Mouse (Mus musculus): ENCODE results near the gene Gm11733. TPM values are rescaled to one million over a fixed set of nuclear protein-coding genes. Genes with fewer than 3 reads are reported as not detected.

Gene Gm11733
- polyA plus RNA-seq, 1 experiment, result not detected

GRCm38 (mm10) chr11:117521906-117522780 is 38.0 kb downstream of the Gm11733 start:
- Histone ChIP-seq H3K27me3 (ENCODE audit: control insufficient read depth) (peaks cover 3% of the 10 kb centered on the region; the same call in 1 of the 2 replicates), H3K4me3 (replicated peaks) (no peak overlapping the region), H3K9me3 (ENCODE audit: control insufficient read depth, low read length) (no peaks in the 10 kb centered on the region; the same call in none of the 2 replicates), H3K4me1 (ENCODE audit: control insufficient read depth) (no peaks in the 10 kb centered on the region), H3K36me3 (ENCODE audit: control insufficient read depth) (no peaks in the 10 kb centered on the region)
- TF ChIP-seq TAL1 (IDR thresholded peaks at IDR 0.05; ENCODE audit: low read length) (no peak), GATA1 (IDR thresholded peaks at IDR 0.05; ENCODE audit: low read length) (no peak)

- Histone ChIP-seq H3K4me3 (replicated peaks) (no peak overlapping the region), H3K36me3 (ENCODE audit: control insufficient read depth) (no peaks in the 10 kb centered on the region), H3K4me1 (ENCODE audit: control insufficient read depth) (no peaks in the 10 kb centered on the region), H3K27me3 (ENCODE audit: control insufficient read depth) (peaks cover 3% of the 10 kb centered on the region; the same call in 1 of the 2 replicates), H3K9me3 (ENCODE audit: control insufficient read depth, low read length) (no peaks in the 10 kb centered on the region; the same call in none of the 2 replicates)
- TF ChIP-seq TAL1 (IDR thresholded peaks at IDR 0.05; ENCODE audit: low read length) (no peak), GATA1 (IDR thresholded peaks at IDR 0.05; ENCODE audit: low read length) (no peak)
These were observed 38.8 kb downstream of the Gm11733 start for GRCm38 (mm10) chr11:117522879-117523519.

GRCm38 (mm10) chr11:117525606-117526349 is 41.6 kb downstream of the Gm11733 start:
- Histone ChIP-seq H3K9me3 (ENCODE audit: control insufficient read depth, low read length) (no peaks in the 10 kb centered on the region), H3K4me3 (replicated peaks) (no peak overlapping the region), H3K4me1 (ENCODE audit: control insufficient read depth) (no peaks in the 10 kb centered on the region), H3K27me3 (ENCODE audit: control insufficient read depth) (peaks cover 3% of the 10 kb centered on the region; the same call in 1 of the 2 replicates), H3K36me3 (ENCODE audit: control insufficient read depth) (no peaks in the 10 kb centered on the region)
- TF ChIP-seq TAL1 (IDR thresholded peaks at IDR 0.05; ENCODE audit: low read length) (no peak), GATA1 (IDR thresholded peaks at IDR 0.05; ENCODE audit: low read length) (no peak)

DNA sequence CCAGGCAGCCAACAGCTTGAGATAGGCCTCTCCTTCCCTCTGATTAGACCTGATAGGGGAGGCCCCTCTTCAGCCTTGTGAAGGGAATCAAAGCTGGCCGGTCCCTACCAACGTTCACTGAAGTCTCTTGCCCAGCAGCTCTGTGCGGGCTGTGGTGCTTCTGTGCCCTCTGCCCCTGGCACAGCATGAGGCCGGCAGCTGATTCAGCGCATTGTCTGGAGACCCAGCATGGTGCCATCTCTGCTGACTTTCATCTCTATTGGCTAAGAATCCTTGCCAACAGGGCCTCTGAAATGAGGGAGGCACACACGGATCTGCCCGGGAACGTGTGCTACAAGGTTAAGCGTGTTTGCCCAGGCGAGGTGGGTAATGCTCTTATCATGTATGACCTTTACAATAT is 48.2 kb downstream of the Gm11733 start:
- no peaks in the 10 kb centered on the region for H3K36me3 ChIP-seq (ENCODE audit: control insufficient read depth)

GRCm38 (mm10) chr11:117534912-117535311 is 50.7 kb downstream of the Gm11733 start:
- TF ChIP-seq TAL1 (IDR thresholded peaks at IDR 0.05; ENCODE audit: low read length), result no peak
- Histone ChIP-seq H3K9me3 (ENCODE audit: control insufficient read depth, low read length) (no peaks in the 10 kb centered on the region), H3K4me1 (ENCODE audit: control insufficient read depth) (no peaks in the 10 kb centered on the region), H3K4me3 (replicated peaks) (no peak overlapping the region), H3K36me3 (ENCODE audit: control insufficient read depth) (no peaks in the 10 kb centered on the region), H3K27me3 (ENCODE audit: control insufficient read depth) (no peaks in the 10 kb centered on the region)

More for the DNA sequence above, 48.2 kb downstream of the Gm11733 start:
- H3K4me1 ChIP-seq (ENCODE audit: control insufficient read depth), result no peaks in the 10 kb centered on the region
- no peak overlapping the region for H3K4me3 ChIP-seq (replicated peaks)
- TF ChIP-seq TAL1 (IDR thresholded peaks at IDR 0.05; ENCODE audit: low read length), result no peak
- TF ChIP-seq GATA1 (IDR thresholded peaks at IDR 0.05; ENCODE audit: low read length), result no peak
- no peaks in the 10 kb centered on the region for H3K9me3 ChIP-seq (ENCODE audit: control insufficient read depth, low read length)
- H3K27me3 ChIP-seq (ENCODE audit: control insufficient read depth), result no peaks in the 10 kb centered on the region

DNA sequence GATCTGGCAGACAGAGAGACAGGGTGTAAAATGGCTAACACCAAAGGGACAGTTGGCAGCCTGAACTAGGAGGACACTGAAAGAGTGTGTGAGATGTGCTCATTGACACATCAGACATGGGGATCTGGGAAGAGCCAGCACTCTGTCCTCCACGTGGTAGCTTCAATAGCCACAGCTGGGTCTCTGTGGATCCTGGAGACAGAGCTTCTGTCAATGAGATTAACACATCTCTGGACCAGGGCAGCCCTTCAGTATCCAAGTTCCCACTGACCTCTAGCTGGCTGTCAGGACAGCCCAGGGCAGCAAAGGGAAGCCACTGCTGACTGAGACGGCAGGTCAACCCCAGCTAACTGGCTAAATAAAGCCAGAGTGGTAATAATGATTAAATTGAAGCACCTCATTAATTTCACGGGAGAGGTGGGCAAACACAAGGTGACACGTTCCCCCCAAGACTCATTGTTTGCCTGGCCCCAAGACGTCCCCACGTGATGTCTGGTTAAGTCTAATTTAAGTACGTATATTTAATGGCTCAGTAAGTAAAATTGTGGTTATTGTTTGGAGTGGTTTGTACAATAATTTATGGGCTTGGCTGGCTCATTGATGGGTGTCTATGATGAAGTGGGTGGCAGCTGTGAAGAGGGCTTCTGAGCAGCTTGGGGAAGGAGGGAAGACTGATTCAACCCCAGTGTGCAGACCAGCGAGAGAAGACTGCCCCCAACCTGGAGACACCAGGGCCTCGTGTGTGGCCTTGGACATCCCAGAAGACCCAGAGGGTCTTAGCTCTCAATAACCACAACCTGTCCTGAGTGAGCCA is 51.5 kb downstream of the Gm11733 start:
- Histone ChIP-seq H3K36me3 (ENCODE audit: control insufficient read depth) (no peaks in the 10 kb centered on the region), H3K4me3 (replicated peaks) (no peak overlapping the region), H3K27me3 (ENCODE audit: control insufficient read depth) (no peaks in the 10 kb centered on the region; the same call in none of the 2 replicates), H3K4me1 (ENCODE audit: control insufficient read depth) (no peaks in the 10 kb centered on the region), H3K9me3 (ENCODE audit: control insufficient read depth, low read length) (no peaks in the 10 kb centered on the region)
- TF ChIP-seq TAL1 (IDR thresholded peaks at IDR 0.05; ENCODE audit: low read length) (no peak), GATA1 (IDR thresholded peaks at IDR 0.05; ENCODE audit: low read length) (no peak)

- Histone ChIP-seq H3K9me3 (ENCODE audit: control insufficient read depth, low read length) (no peaks in the 10 kb centered on the region), H3K4me3 (replicated peaks) (no peak overlapping the region), H3K27me3 (ENCODE audit: control insufficient read depth) (no peaks in the 10 kb centered on the region; the same call in none of the 2 replicates), H3K4me1 (ENCODE audit: control insufficient read depth) (no peaks in the 10 kb centered on the region), H3K36me3 (ENCODE audit: control insufficient read depth) (no peaks in the 10 kb centered on the region)
- TF ChIP-seq TAL1 (IDR thresholded peaks at IDR 0.05; ENCODE audit: low read length) (no peak), GATA1 (IDR thresholded peaks at IDR 0.05; ENCODE audit: low read length) (no peak)
These were observed 52.4 kb downstream of the Gm11733 start for GRCm38 (mm10) chr11:117536586-117536985.

Other genes starting within 250 kb of the Gm11733 start
- gene Tnrc6c, start 169.9 kb downstream of the Gm11733 start, polyA plus RNA-seq (2012), result 0.71 and 0.76 TPM in 2 replicates

Data from erythroblast, embryonic 14.5 days (primary cell).